Mouse (Mus musculus) activated CD4-positive, CD25-positive, alpha-beta regulatory T cell (primary cell): ENCODE data around the gene Col3a1. TPM values are rescaled to one million over a fixed set of nuclear protein-coding genes. Genes with fewer than 3 reads are reported as not detected.

ENCODE experiments used
- polyA plus RNA-seq, 2 experiments: library from polyadenylated mRNA; unstranded; fragments of 100-300 nt; shearing (Covaris generic); gene quantifications; one replicate each; pipeline ENCODE4 v1.2.1; 2017

Gene Col3a1
- under 1 TPM in 1 of 2 experiments, not detected in 1; 0.36 TPM for polyA plus RNA-seq

GRCm38 (mm10) chr1:45311388-45311787, at the start of gene Col3a1:
Gene Col3a1, plus strand, starts transcription at chr1:45311538.

Other genes with a start within 250 kb of the Col3a1 start
- gene Col5a2, start 191.7 kb downstream of the Col3a1 start, polyA plus RNA-seq: under 1 TPM in 1 of 2 experiments, not detected in 1; 0.15 TPM